ENCODE assay signal across 9 mouse cellular contexts in the genomic region with DNA sequence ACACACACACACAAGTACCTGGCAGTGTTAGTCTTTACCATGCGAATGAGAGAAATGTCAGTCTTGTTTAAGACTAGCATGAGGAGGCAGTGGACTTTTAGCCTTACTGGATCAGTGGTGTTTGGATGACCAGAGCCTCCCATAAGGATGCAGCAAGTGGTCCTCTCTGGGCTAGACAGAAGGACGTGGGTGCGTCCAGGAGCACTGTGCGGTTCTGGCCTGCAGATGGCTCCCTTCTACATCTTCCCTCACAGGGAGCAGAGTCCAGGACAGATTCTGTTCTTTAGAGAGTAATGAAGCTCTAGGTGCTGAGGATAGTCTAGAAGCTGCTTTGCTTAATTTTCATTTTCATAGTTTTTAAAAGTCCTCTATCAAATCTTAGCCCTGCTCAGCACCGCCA.
DNase-seq lines count a peak whose midpoint lies in the region; ATAC-seq lines count a peak whose summit lies in the region.
"Had no signal": no experiment of that assay in that cellular context is flagged by ENCODE, and none has a peak within 500 bp of the region (broad histone marks: within the 10 kb centered on the region; RNA-seq: fewer than 3 reads in every experiment).

No protein-coding gene starts in this region.

- H3K9ac ChIP-seq in limb, embryonic 11.5 days (ENCODE audit: low read length), result no peak overlapping the region
- no peak overlapping the region for H3K9ac ChIP-seq in forebrain, embryonic 12.5 days
- H3K9ac ChIP-seq: liver, embryonic 15.5 days had no signal

- no peak overlapping the region for H3K4me3 ChIP-seq in limb, embryonic 11.5 days (ENCODE audit: low read depth, low read length)
- H3K4me3 ChIP-seq in limb, embryonic 10.5 days, result no peak overlapping the region
- H3K4me3 ChIP-seq in forebrain, embryonic 12.5 days (replicated peaks), result no peak overlapping the region
- H3K4me3 ChIP-seq: liver, embryonic 15.5 days had no signal

- no peaks in the 10 kb centered on the region for H3K27me3 ChIP-seq in limb, embryonic 11.5 days (ENCODE audit: control insufficient read depth, insufficient read depth, low read length)
- H3K27me3 ChIP-seq in limb, embryonic 10.5 days (ENCODE audit: low read depth, poor library complexity, severe bottlenecking), result no peaks in the 10 kb centered on the region
- no peaks in the 10 kb centered on the region for H3K27me3 ChIP-seq in forebrain, embryonic 12.5 days
- H3K27me3 ChIP-seq: liver, embryonic 15.5 days had no signal

- no peak for ATAC-seq in limb, embryonic 11.5 days (ENCODE audit: insufficient number of reproducible peaks, low FRiP score, low TSS enrichment, low read depth)
- no peak for ATAC-seq in forebrain, embryonic 12.5 days (ENCODE audit: low FRiP score)

- WGBS in limb, embryonic 11.5 days, result 76% methylated on average over 5 of the region's 5 CpGs
- WGBS in limb, embryonic 10.5 days, result 75% methylated on average over 5 of the region's 5 CpGs
- WGBS in forebrain, embryonic 12.5 days, result 74% methylated on average over 5 of the region's 5 CpGs

- no peaks in the 10 kb centered on the region for H3K4me1 ChIP-seq in limb, embryonic 11.5 days (ENCODE audit: control insufficient read depth, insufficient read depth, low read length)
- H3K4me1 ChIP-seq in limb, embryonic 10.5 days, result no peaks in the 10 kb centered on the region
- no peaks in the 10 kb centered on the region for H3K4me1 ChIP-seq in forebrain, embryonic 12.5 days
- H3K4me1 ChIP-seq: liver, embryonic 15.5 days had no signal

- H3K9me3 ChIP-seq in limb, embryonic 11.5 days (ENCODE audit: control insufficient read depth, low read length), result no peaks in the 10 kb centered on the region
- H3K9me3 ChIP-seq in limb, embryonic 10.5 days (replicated peaks), result no peaks in the 10 kb centered on the region
- no peaks in the 10 kb centered on the region for H3K9me3 ChIP-seq in forebrain, embryonic 12.5 days
- H3K9me3 ChIP-seq: liver, embryonic 15.5 days had no signal

- H3K27ac ChIP-seq in limb, embryonic 11.5 days (replicated peaks; ENCODE audit: low read depth, low read length), result no peak overlapping the region
- H3K27ac ChIP-seq in limb, embryonic 10.5 days, result no peak overlapping the region
- no peak overlapping the region for H3K27ac ChIP-seq in forebrain, embryonic 12.5 days
- H3K27ac ChIP-seq: liver, embryonic 15.5 days had no signal

- peak; percentile 35 for DNase-seq in adrenal gland, postnatal 10 days
- no peak for DNase-seq in adrenal gland, adult 18-20 months (ENCODE audit: low spot score in 2 of 2)
- DNase-seq in limb, embryonic 11.5 days (ENCODE audit: low spot score), result peak; percentile 34
- DNase-seq in limb, embryonic 10.5 days (ENCODE audit: low spot score), result no peak
- peak; percentile 48 for DNase-seq in adipocyte (ENCODE audit: low spot score)
- peak; percentile 51 for DNase-seq in induced T-regulatory cell, adult 2 months (ENCODE audit: low read depth)
- peak; percentile 34 for DNase-seq in retina, embryonic 14.5 days (ENCODE audit: low spot score)

- H3K36me3 ChIP-seq in limb, embryonic 11.5 days (ENCODE audit: control insufficient read depth, insufficient read depth, low read length), result peaks cover 21% of the 10 kb centered on the region; the same call in 1 of the 2 replicates
- H3K36me3 ChIP-seq in limb, embryonic 10.5 days, result peaks cover 99% of the 10 kb centered on the region
- H3K36me3 ChIP-seq in forebrain, embryonic 12.5 days (replicated peaks), result peaks cover 93% of the 10 kb centered on the region

- H3K4me2 ChIP-seq in limb, embryonic 11.5 days (ENCODE audit: low read depth, severe bottlenecking), result no peak overlapping the region
- H3K4me2 ChIP-seq in forebrain, embryonic 12.5 days, result no peak overlapping the region
- H3K4me2 ChIP-seq: liver, embryonic 15.5 days had no signal

Comparison
In these comparisons a context has a peak if more than half of its experiments do, and no peak if none do; other contexts are left out.
1. DNase-seq: peak in adrenal gland, postnatal 10 days (single experiment), limb, embryonic 11.5 days (single experiment), adipocyte (single experiment), induced T-regulatory cell, adult 2 months (single experiment) and retina, embryonic 14.5 days (single experiment); none in adrenal gland, adult 18-20 months (0 of 2) and limb, embryonic 10.5 days (single experiment).